Mouse (Mus musculus): Measurements from ENCODE around the gene Srsf3. TPM values are rescaled to one million over a fixed set of nuclear protein-coding genes. Genes with fewer than 3 reads are reported as not detected.
A peak's percentile ranks its signal among the peaks of the same experiment; 100 is the strongest.
"Not testable (repeated sequence)": the region's sequence is repeated elsewhere in the genome, so short reads cannot be mapped to it uniquely, and the experiment has no call there.

Gene Srsf3
- total and polyA plus RNA-seq, 2 experiments from 2014 or later: 151 to 238 TPM

- Histone ChIP-seq H3K27ac (ENCODE audit: low read depth) (no peak overlapping the region), H3K27me3 (ENCODE audit: control insufficient read depth, insufficient read depth, low read length) (no peaks in the 10 kb centered on the region), H3K4me2 (ENCODE audit: low read depth, low read length) (no peak overlapping the region)
Measured at GRCm38 (mm10) chr17:29024047-29024892, 8.2 kb upstream of the Srsf3 start.

GRCm38 (mm10) chr17:29024896-29025565, 7.4 kb upstream of the Srsf3 start:
- TF ChIP-seq CTCF (IDR thresholded peaks at IDR 0.05; ENCODE audit: low read depth) (no peak), EP300 (IDR thresholded peaks at IDR 0.05; ENCODE audit: low read depth) (no peak)
- no peak for DNase-seq (ENCODE audit: low spot score)
- no peak overlapping the region for H3K4me3 ChIP-seq (ENCODE audit: low read depth, low read length)
- H3K27ac ChIP-seq (ENCODE audit: low read depth): no peak overlapping the region; the same call in 1 of the 2 replicates
- no peak overlapping the region for H3K4me2 ChIP-seq (ENCODE audit: low read depth, low read length)
- ATAC-seq (ENCODE audit: insufficient read depth, low read depth): 0 out of 2 replicates have a peak, but pooled peaks have one; percentile 40
- no peak overlapping the region for H3K9ac ChIP-seq (replicated peaks; ENCODE audit: low read depth, low read length)
- WGBS: 46% methylated on average over 10 of the region's 10 CpGs
- H3K9me3 ChIP-seq (replicated peaks; ENCODE audit: control insufficient read depth, low read length): no peaks in the 10 kb centered on the region
- H3K4me1 ChIP-seq (ENCODE audit: control insufficient read depth, insufficient read depth): no peaks in the 10 kb centered on the region
- no peaks in the 10 kb centered on the region for H3K36me3 ChIP-seq (replicated peaks; ENCODE audit: control insufficient read depth, insufficient read depth, low read length)
- no peaks in the 10 kb centered on the region for H3K27me3 ChIP-seq (ENCODE audit: control insufficient read depth, insufficient read depth, low read length)

More at GRCm38 (mm10) chr17:29024047-29024892, 8.2 kb upstream of the Srsf3 start:
- H3K9ac ChIP-seq (replicated peaks; ENCODE audit: low read depth, low read length): no peak overlapping the region
- H3K4me1 ChIP-seq (ENCODE audit: control insufficient read depth, insufficient read depth): no peaks in the 10 kb centered on the region
- H3K36me3 ChIP-seq (replicated peaks; ENCODE audit: control insufficient read depth, insufficient read depth, low read length): no peaks in the 10 kb centered on the region
- DNase-seq (ENCODE audit: low spot score) (no peak), ATAC-seq (ENCODE audit: insufficient read depth, low read depth) (no peak)
- no peak for TF ChIP-seq CTCF (IDR thresholded peaks at IDR 0.05; ENCODE audit: low read depth)
- TF ChIP-seq EP300 (IDR thresholded peaks at IDR 0.05; ENCODE audit: low read depth): no peak
- no peak overlapping the region for H3K4me3 ChIP-seq (ENCODE audit: low read depth, low read length)
- 69% methylated on average over 22 of the region's 22 CpGs for WGBS
- H3K9me3 ChIP-seq (replicated peaks; ENCODE audit: control insufficient read depth, low read length): no peaks in the 10 kb centered on the region

DNA sequence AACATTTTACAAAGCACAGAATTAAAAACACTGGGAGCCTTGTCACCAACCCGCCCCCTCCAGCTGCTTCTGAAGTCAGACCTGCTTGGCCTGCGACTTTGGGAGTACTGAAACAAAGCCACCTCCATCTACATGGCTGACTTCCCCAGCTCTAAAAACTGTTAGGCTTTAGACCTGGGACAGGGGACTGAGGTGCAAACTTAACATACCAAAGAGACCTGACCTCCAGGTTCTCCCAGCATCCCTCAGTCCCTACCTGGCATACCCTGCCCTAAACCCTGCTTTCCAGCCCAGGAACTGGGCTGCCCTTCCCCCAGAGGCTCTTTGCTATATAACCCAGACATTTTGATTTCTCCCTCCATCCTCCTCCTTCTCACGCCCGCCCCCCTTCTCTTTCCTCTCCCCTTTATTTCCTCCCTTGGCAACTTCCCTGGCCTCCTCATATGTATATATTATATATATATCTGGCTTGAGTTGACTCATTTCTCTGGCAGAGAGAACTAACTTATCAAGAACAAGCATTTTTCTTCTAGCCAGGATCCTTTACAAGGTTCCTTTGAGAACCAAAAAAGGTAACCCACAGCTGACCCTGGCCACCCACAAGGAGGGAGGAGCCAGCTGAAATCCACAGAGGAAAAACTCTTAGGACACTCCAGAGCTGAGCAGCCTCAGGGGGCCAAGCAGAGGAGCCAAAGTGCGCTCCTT, 5.6 kb upstream of the Srsf3 start:
- Histone ChIP-seq H3K27ac (ENCODE audit: low read depth) (0 out of 2 replicates have a peak overlapping the region, but pooled peaks have one; percentile 1), H3K27me3 (ENCODE audit: control insufficient read depth, insufficient read depth, low read length) (no peaks in the 10 kb centered on the region), H3K9ac (replicated peaks; ENCODE audit: low read depth, low read length) (no peak overlapping the region), H3K36me3 (replicated peaks; ENCODE audit: control insufficient read depth, insufficient read depth, low read length) (no peaks in the 10 kb centered on the region), H3K4me1 (ENCODE audit: control insufficient read depth, insufficient read depth) (peaks cover 3% of the 10 kb centered on the region; the same call in 1 of the 2 replicates), H3K4me3 (ENCODE audit: low read depth, low read length) (no peak overlapping the region), H3K4me2 (ENCODE audit: low read depth, low read length) (no peak overlapping the region), H3K9me3 (replicated peaks; ENCODE audit: control insufficient read depth, low read length) (no peaks in the 10 kb centered on the region)
- TF ChIP-seq CTCF (IDR thresholded peaks at IDR 0.05; ENCODE audit: low read depth): no peak
- DNase-seq (ENCODE audit: low spot score): no peak
- ATAC-seq (ENCODE audit: insufficient read depth, low read depth): no peak
- WGBS: 59% methylated on average over 5 of the region's 5 CpGs

GRCm38 (mm10) chr17:29030321-29031034, 1.9 kb upstream of the Srsf3 start:
- H3K27ac ChIP-seq (ENCODE audit: low read depth): no peak overlapping the region
- no peaks in the 10 kb centered on the region for H3K9me3 ChIP-seq (replicated peaks; ENCODE audit: control insufficient read depth, low read length)
- H3K9ac ChIP-seq (replicated peaks; ENCODE audit: low read depth, low read length): no peak overlapping the region
- ATAC-seq (ENCODE audit: insufficient read depth, low read depth): no peak
- DNase-seq (ENCODE audit: low spot score): no peak
- no peaks in the 10 kb centered on the region for H3K27me3 ChIP-seq (ENCODE audit: control insufficient read depth, insufficient read depth, low read length)
- H3K36me3 ChIP-seq (replicated peaks; ENCODE audit: control insufficient read depth, insufficient read depth, low read length): no peaks in the 10 kb centered on the region; the same call in 1 of the 2 replicates
- H3K4me2 ChIP-seq (ENCODE audit: low read depth, low read length): no peak overlapping the region
- no peak overlapping the region for H3K4me3 ChIP-seq (ENCODE audit: low read depth, low read length)
- peaks cover 6% of the 10 kb centered on the region; the same call in 1 of the 2 replicates for H3K4me1 ChIP-seq (ENCODE audit: control insufficient read depth, insufficient read depth)
- 95% methylated on average over 6 of the region's 6 CpGs for WGBS
- TF ChIP-seq EP300 (IDR thresholded peaks at IDR 0.05; ENCODE audit: low read depth): no peak
- no peak; the same call in 1 of the 2 replicates for TF ChIP-seq CTCF (IDR thresholded peaks at IDR 0.05; ENCODE audit: low read depth)

DNA sequence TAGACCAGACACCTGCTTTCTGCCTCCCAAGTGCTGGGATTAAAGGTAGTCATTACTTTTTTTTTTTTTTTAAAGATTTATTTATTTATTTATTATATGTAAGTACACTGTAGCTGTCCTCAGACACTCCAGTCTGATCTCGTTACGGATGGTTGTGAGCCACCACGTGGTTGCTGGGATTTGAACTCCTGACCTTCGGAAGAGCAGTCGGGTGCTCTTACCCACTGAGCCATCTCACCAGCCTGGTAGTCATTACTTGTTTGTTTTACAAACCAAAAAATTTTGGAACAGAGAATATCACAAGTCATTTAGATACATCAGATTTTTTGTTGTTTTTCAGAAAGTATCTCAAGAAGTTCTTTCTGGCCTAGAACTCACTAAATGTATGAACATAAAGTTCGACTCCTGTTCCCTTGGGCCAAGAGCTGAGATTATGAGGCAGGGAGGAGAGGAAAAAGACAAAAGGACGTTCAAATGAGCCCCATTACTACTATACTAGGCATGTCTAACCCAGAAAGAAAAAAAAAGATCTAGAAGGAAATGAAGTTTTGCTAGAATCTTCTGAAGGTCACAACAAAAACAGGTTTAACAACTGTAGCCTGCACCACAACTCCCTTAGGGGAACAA, 1.2 kb upstream of the Srsf3 start:
- peak overlapping the region; percentile 57 for H3K4me3 ChIP-seq (ENCODE audit: low read depth, low read length)
- not testable (repeated sequence) for H3K27me3 ChIP-seq (ENCODE audit: control insufficient read depth, insufficient read depth, low read length); H3K4me1 ChIP-seq (ENCODE audit: control insufficient read depth, insufficient read depth); H3K9me3 ChIP-seq (replicated peaks; ENCODE audit: control insufficient read depth, low read length); DNase-seq (ENCODE audit: low spot score); H3K36me3 ChIP-seq (replicated peaks; ENCODE audit: control insufficient read depth, insufficient read depth, low read length); ATAC-seq (ENCODE audit: insufficient read depth, low read depth)
- H3K9ac ChIP-seq (replicated peaks; ENCODE audit: low read depth, low read length): peak overlapping the region; percentile 90
- WGBS: 69% methylated on average over 7 of the region's 7 CpGs
- H3K4me2 ChIP-seq (ENCODE audit: low read depth, low read length): peak overlapping the region; percentile 77
- H3K27ac ChIP-seq (ENCODE audit: low read depth): peak overlapping the region; percentile 96
